Mouse (Mus musculus): ENCODE data around the gene Gdpd1.

DNA sequence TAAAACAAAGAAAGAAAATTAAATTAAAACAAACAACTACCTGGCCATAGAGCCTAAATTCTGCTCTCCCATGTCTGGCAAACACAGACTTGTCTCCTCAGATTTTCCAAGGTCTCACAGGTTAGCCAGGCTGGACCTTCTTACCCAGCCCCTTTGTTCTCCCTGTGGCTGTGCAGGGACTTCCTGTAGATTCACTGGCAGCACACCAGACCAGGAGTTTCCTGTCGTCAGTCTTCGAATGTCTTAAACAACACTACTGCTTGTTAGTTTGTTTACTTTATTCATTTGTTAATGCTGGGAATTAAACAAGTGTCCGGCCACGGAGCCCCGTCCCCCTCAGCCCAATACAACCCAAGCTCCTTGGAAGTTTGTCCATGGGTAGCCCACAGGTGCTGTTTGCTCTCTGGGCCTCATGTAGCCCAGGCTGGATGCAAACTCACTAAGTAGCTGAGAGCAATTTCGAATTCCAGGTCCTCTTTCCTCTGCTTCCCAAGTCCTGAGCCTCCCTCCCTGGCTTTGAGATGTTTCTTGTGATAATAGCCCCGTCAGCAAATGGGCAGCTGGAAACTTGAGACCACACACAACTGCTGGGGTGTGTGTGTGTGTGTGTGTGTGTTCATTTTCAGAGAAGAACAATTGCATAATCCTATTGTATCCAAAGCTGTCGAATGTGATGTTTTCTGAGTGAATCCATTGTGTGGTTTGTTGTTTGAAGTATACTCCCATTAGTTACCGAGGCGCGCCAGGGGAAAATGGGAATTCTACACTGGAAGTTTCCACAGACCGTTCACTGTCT lies 68.7 kb downstream of the Gdpd1 start:
- TF ChIP-seq CTCF (IDR thresholded peaks at IDR 0.05; ENCODE audit: low read depth, low read length) (no peak), POLR2A (IDR thresholded peaks at IDR 0.05; ENCODE audit: extremely low read depth, insufficient read depth, low read length) (no peak)

All from liver, adult 2 months (tissue).